Mouse (Mus musculus) embryonic facial prominence, embryonic 13.5 days (tissue): ENCODE data around the gene Mstn. TPM values are rescaled to one million over a fixed set of nuclear protein-coding genes. Genes with fewer than 3 reads are reported as not detected.

Experiments used
- polyA plus RNA-seq: library from polyadenylated mRNA; unstranded; fragments of >200 nt; fragmentation: Nextera tagmentation; extraction: Ambion mirVana; gene quantifications from 2 replicates; pipeline ENCODE4 v1.2.1, GENCODE M21; 2015

Mstn gene
- polyA plus RNA-seq, 1 experiment from 2014 or later: 0.77 TPM

Other genes with a start within 250 kb of the Mstn start
- gene Inpp1, start 244.0 kb upstream of the Mstn start, polyA plus RNA-seq: 16.4 and 21.3 TPM in 2 replicates
- 24.0 TPM in 2 replicates for gene Hibch, start 216.7 kb upstream of the Mstn start, polyA plus RNA-seq
- 2.9 and 3.2 TPM in 2 replicates for gene 1700019D03Rik, start 41.5 kb upstream of the Mstn start, polyA plus RNA-seq
- gene 1700019A02Rik, start 126.0 kb downstream of the Mstn start, polyA plus RNA-seq: not detected in 2 replicates
- gene Pms1, start 235.4 kb downstream of the Mstn start, polyA plus RNA-seq: 22.0 and 22.2 TPM in 2 replicates
- gene Ormdl1, start 235.5 kb downstream of the Mstn start, polyA plus RNA-seq: 36.3 and 37.0 TPM in 2 replicates
- gene Gm28778, start 235.5 kb downstream of the Mstn start, polyA plus RNA-seq: not detected in 2 replicates